Mouse (Mus musculus) kidney, adult 8-10 months (tissue): Measurements from ENCODE around the gene Arl4a.
A peak's percentile ranks its signal among the peaks of the same experiment; 100 is the strongest.

ENCODE experiments used
- DNase-seq, 2 experiments: peaks; one replicate each; pipeline ENCODE4 v3.0.0; 2022

The Arl4a gene

GRCm38 (mm10) chr12:40037876-40038463, at the start of gene Arl4a:
TSS of gene Arl4a (minus strand) at chr12:40038025.
- peak; percentile 81 to 87 for DNase-seq

DNA sequence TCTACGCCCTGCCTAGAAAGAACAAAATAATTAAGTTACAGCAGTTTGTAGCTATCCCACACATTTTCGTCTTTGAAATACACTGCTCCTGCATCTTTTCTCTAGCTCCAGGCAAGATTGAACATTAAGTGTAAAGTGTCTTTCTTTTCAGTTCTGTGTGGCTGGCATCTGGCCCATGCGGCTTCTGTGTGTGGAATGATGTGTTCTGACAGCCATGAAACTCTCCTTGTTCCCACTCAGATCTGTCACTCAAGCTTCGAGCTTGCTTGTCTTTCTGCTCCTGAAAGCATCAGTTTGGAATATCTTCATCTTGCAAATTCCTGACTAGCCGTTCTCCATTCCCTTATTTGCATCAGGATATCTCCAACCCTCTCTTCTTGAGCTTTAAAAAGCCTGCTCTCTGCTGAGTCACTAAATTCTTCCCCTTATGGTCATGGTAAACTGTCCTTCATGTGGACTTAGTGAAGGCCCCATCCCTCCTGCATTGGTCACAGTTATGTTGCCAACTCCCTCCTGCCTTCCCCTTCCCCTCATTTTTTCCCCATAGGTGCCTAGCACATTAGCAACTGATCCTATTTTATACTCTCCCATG, 48.0 kb upstream of the Arl4a start:
- no peak for DNase-seq

GRCm38 (mm10) chr12:40082453-40083238, 44.8 kb upstream of the Arl4a start:
- DNase-seq, result peak in 1 of 2 experiments; percentile 15

DNA sequence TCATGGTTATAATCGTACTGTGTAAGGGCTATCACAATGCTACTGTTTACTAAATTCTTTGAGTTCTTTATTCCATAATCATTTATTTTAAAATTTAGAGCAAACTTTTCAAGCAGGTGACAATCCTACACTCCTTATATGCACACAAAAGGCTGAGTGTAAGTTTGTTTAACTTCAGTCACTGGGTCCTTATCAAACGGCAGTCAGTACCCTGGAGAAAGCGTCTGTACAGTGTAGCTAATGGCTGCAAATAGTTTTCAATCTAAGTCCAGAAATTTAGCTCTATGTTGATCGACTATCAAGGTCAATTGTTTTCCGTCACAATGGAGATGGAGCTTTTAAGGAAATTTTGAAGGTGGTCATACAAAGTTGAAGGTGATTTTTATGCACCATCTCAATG, 44.2 kb upstream of the Arl4a start:
- no peak for DNase-seq

DNA sequence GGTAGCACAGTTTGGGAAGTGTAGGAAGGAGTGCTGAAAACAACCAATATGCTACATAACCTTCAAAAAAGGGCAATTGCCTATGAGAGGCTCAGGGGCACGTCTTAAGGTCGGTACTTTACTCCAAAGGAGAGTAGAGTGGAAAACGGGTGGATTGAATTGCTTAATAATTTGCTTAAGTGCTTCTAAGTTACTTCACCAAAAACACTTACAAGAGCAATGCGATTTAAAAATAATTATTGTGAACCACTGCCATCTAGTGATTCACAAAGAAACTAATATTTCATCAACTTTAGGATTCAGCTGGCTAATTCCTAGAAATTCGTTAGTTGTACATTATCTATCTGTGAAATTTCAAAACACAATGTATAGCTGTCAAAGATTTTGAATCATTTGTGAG, 35.8 kb upstream of the Arl4a start:
- DNase-seq, result no peak

GRCm38 (mm10) chr12:40047024-40047423, 9.2 kb upstream of the Arl4a start:
- DNase-seq, result no peak

DNA sequence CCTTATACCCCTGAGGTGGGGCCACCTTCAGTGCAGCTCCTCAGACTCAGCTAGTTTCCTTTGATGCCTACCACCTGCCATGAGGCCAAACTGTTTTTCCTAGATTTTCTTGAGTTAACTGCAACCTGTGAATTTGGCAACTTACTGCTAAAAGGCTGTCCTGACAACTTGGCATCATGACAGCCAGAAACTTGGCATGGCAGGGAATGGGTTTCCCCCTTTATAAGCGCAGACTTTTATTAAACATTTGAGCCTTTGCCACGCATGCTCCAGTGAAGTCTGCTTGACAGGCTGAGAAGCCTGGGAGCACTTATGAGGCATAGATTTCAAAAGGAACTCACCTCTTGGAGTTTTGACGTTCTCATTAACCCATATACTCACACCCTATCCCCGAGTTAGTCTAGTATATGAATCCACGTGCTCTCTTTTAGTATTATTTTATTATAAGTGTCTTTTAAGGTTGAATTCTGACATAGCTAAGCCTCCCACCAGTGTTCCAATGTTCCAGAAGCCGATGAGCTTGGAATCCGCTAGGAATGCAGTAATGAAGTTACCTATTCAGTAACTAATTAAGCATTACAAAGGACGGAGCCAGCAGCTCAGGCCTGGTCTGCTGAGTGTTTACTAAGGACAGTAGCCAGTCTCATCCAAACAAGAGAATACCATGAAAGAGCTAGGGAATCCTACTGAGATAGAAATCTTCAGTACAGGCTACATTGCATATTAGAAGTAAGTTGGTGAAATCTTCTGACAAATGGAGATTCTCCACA, 6.2 kb upstream of the Arl4a start:
- DNase-seq, result peak; percentile 9 to 19

DNA sequence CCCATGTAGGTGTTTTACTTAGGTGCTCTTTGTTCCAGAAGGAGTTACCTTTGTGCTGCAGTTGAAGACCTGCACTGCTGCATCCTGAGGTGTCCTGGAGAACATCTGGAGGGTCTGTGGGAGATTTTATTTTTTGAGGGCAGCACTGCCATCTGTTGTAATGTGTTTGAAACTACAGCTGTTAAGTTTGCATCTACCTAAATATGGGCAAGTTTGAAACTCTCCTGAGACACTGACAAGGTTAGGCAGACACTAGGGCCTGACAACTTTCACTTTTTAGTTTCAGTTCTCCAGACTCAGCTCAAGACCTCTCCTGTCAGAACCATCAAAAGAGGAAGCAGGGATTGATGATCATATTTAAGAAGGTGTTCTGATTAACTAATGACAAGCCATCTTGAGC, 2.2 kb upstream of the Arl4a start:
- peak in 1 of 2 experiments; percentile 30 for DNase-seq

- peak; percentile 98 to 99 for DNase-seq
Measured at GRCm38 (mm10) chr12:40037226-40037813, 505 bp downstream of the Arl4a start.

DNA sequence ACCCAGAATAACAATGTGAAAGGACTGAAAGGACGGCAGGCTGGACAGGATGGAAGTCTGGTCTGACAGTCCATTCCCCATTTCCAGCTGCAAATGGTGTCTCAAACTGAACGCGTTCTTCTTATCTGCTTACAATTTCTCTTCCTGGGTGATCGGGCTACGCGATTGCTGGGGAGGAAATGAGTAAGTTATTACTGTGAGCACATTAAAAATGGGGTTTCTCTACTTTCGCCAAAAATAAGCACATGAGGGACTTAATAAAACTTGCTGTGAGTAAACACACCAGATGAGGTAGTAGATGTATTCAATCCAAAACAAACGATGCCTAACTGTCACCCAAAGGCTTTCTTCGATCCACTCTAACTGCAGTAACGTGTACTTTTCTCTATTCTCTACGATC, 1.2 kb downstream of the Arl4a start:
- DNase-seq, result peak in 1 of 2 experiments; percentile 15

DNA sequence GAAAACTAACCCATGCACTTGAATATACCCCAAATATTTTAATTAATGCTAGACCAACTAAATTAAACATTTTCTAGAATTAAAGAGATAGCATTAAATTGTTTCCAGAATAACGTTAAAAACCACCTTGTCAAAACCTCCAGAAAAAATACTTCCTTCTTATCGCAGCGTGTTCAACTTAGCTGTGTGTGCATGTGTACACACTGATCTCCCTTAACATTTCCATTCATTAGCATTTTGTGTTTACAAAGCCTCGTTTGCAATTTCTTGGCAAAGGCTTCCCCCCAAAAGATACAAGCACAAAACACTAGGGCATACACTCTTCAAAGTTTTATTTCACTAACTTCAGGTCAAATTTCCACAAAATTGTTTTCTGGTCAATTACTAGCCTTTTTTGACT, 2.3 kb downstream of the Arl4a start:
- no peak for DNase-seq

DNA sequence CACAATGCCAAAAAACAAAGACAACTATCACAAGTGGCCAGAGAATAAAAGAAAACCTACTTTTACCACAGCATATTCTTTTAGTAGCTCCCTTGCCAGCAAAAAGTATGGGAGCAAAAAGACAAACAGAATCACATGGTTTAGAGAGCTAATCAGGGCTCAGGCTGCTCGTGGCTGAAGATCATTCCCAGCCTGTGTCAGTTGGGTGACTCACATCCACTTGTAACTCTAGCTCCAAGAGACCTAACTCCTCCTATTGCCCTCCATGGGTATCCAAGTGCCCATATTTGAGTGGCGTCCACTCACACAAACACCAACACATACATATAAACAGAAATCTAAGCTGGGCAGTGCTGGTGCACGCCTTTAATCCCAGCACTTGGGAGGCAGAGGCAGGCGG, 8.6 kb downstream of the Arl4a start:
- no peak for DNase-seq

- DNase-seq, result no peak
Measured at GRCm38 (mm10) chr12:40027846-40028245, 10.0 kb downstream of the Arl4a start.

DNA sequence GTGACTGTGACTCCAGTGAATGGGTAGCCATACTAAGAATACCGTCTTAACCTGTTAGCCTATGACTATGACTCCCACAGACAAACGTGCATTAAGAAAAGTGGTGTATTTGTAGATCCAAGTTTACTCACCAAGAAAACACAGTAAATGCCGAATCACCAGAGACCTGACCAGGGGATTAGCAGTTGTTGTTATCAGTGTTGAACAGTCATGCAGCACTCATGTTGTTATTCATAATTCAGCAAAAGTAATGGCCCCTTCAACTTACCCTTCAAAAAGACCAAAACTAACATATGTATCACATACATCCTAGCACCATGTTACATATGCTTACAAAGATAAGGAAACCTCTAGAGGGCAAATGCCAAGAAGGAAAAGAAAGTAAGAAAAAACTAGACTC, 10.4 kb downstream of the Arl4a start:
- DNase-seq, result no peak

- DNase-seq, result no peak
Measured at GRCm38 (mm10) chr12:40023918-40024317, 13.9 kb downstream of the Arl4a start.

DNA sequence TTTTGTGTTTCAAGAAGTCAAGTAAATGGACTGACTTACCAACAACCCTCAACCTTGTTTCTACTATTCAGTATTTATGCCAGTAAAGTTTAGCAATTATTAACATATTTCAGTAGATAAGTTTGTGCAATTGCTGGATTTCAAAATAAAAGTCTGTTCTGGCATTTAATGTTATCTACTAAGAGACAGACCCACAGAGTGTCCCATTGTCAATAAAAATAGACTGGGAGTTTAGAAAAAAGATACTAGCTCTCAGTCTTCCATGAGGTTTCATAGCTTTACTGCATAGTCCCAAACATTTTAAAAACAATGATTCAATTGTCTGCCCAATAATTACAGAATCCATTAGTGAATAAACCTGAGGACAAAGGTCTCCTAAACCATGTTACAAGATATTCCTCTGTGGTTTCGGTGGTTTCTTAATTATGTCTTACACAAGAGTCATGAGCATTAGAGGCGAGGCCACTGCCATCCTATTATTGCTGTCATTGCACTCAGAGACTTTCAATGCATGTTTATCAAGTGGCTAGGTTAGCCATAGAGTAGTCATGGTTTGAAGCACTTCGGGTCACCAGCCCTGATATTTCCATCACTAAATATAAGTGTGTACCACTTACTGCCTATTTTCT, 14.7 kb downstream of the Arl4a start:
- no peak for DNase-seq

GRCm38 (mm10) chr12:40022344-40022743, 15.5 kb downstream of the Arl4a start:
- no peak for DNase-seq

DNA sequence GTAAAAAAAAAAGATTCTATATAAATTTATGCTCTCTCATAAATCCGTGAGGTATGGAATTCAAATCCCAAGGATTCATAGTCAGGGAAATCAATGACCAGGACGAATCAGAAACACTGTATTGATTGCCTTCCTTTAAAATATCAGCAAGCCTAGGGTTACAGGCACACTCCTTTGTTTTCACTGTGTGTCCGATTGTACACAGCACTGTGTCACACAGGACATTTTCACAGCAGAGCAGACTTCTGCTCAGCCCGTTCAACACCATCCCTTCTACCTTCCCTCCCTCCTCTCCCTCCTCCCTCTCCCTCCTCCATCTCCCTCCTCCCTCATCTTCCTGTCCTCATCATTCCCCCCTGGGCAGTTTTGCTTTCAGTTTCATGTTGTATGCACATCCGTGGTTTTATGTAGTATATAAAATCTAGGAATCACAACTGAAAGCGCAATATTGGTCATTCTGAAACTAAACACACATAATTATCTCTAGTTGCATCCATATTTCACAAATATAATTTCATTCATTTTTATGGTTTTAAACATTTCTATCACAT, 19.8 kb downstream of the Arl4a start:
- no peak for DNase-seq

DNA sequence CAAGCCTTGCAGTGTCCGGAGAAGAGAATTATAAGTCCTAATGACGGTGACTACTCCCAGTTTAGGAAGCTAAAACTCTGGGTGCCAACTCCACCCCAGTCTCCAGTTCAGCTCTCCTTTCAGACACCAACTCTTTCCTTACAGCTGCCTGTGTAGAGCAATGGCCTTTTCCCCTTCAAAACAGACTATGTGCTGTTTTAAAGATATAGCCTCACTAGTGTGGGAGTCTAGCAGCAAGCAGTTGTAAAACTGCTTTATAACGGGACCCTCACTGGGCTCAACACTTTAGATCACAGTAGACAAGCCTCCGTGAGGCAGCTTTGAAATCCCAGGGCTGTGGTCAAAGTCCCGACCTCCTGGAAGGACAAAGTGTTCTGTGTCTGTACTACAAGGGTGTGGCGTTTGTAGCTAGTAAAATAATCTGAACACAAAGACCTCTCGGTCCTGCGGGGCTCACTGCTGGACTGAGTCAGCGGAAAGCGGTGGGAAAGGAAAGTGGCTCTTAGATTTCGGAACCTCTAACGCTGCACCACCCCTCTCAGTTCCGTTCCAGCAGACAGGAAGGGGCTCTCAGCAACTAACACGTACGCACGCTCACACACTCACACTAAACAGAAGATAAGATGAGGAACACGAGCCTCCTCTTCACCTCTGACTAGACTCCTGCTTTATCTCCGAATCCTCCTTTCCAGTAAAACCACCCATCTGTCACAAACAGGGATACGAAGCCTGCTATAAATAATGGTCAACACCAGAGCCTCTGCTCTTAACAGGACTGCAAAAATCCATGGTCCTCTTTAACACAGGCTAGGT, 21.0 kb downstream of the Arl4a start:
- peak; percentile 43 to 82 for DNase-seq

DNA sequence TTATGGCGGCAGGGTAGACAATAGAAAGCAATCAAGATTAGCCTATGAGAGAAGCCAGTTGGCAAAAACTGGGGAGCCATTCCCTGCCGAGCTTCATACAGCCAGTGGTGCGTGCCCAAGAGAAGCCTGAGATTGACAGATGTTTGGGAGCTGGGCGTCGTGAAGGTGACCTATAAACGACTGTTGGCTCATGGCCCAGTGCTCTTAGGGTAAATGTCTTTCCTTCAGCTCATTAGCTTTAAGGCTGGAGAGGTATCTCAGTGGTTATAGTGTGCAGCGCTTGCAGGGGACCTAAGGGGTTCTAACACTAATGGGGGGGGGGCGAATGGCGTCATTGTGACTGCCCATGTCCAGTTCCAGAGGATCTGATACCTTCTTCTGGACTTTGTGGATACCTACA, 21.8 kb downstream of the Arl4a start:
- DNase-seq, result no peak

DNA sequence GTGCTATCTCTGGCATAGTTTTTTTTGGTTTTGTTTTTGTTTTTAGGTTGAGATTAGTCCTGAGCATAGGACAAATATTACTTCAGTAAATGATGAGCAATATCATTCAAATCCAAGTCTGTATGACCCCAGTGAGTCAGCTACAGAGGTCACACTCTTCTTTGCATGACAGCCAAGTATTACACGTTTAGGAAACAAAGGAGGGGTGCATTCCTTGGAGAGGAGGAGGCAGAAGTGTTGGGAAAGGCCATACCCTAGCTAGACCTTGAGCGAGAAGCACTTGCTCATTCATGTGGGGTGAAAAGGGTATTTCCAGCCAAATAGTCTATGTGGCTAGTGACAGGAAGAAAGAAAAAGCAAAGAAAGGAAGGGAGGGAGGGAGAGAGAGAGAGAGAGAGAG, 28.0 kb downstream of the Arl4a start:
- DNase-seq, result no peak
